Mouse (Mus musculus) embryonic facial prominence, embryonic 11.5 days (tissue): ENCODE data around the gene 1700024P04Rik. TPM values are rescaled to one million over a fixed set of nuclear protein-coding genes. Genes with fewer than 3 reads are reported as not detected.
"Not testable (repeated sequence)": the region's sequence is repeated elsewhere in the genome, so short reads cannot be mapped to it uniquely, and the experiment has no call there.

Experiments
- ATAC-seq: fragments of 200-750 bp; cut with Nextera tagmentation; replicated peaks from 2 replicates; pipeline ENCODE4 v1.8.0; 2017; ENCODE audit warnings: low read depth; ENCODE audit not compliant: insufficient number of reproducible peaks, low FRiP score, low TSS enrichment
- DNase-seq: peaks from one replicate; pipeline ENCODE4 v3.0.0-alpha.2; 2015; ENCODE audit warnings: low spot score
- H3K27ac ChIP-seq: fragments of 300-500 bp; sonication (generic); replicated peaks from 2 replicates; pipeline ENCODE4 v1.5.1; 2014; ENCODE audit warnings: mild to moderate bottlenecking, low read depth, low read length, control low read depth
- H3K27me3 ChIP-seq: fragments of 300-500 bp; sonication (generic); 2 replicates; pipeline ENCODE4 v1.6.1; 2014; ENCODE audit warnings: mild to moderate bottlenecking, low read length, moderate library complexity, mixed read lengths; ENCODE audit not compliant: control insufficient read depth, insufficient read depth
- H3K36me3 ChIP-seq: fragments of 300-500 bp; sonication (generic); replicated peaks from 2 replicates; pipeline ENCODE4 v1.6.1; 2014; ENCODE audit warnings: low read depth, mild to moderate bottlenecking, low read length, moderate library complexity, mixed read lengths; ENCODE audit not compliant: control insufficient read depth, insufficient read depth
- H3K4me1 ChIP-seq: fragments of 300-500 bp; sonication (generic); 2 replicates; pipeline ENCODE4 v1.6.1; 2014; ENCODE audit warnings: low read length, mixed read lengths; ENCODE audit not compliant: control insufficient read depth, insufficient read depth
- H3K4me2 ChIP-seq: fragments of 300-500 bp; sonication (generic); 2 replicates; pipeline ENCODE4 v1.6.1; 2014; ENCODE audit warnings: low read depth, mild to moderate bottlenecking, control low read depth, low read length, moderate library complexity
- H3K4me3 ChIP-seq: fragments of 300-500 bp; sonication (generic); 2 replicates; pipeline ENCODE4 v1.5.1; 2014; ENCODE audit warnings: low read depth, low read length, control low read depth
- H3K9ac ChIP-seq: fragments of 300-500 bp; sonication (generic); replicated peaks from 2 replicates; pipeline ENCODE4 v1.6.1; 2014; ENCODE audit warnings: mild to moderate bottlenecking, control low read depth, low read length
- H3K9me3 ChIP-seq: fragments of 300-500 bp; sonication (generic); replicated peaks from 2 replicates; pipeline ENCODE4 v1.6.1; 2016; ENCODE audit warnings: mild to moderate bottlenecking, low read length, inconsistent platforms, mixed read lengths; ENCODE audit not compliant: control insufficient read depth
- WGBS: fragments of 180-500 bp; shearing (Covaris S2); extraction: QIAGEN DNeasy Blood & Tissue Kit; methylation state at CpG from one replicate; pipeline ENCODE4 v1.1.7; 2014; 5-methylcytosine and 5-hydroxymethylcytosine counted together
- polyA plus RNA-seq: library from polyadenylated mRNA; unstranded; fragments of >200 nt; fragmentation: Nextera tagmentation; extraction: Ambion mirVana; gene quantifications from 2 replicates; pipeline ENCODE4 v1.2.1, GENCODE M21; 2014

Gene 1700024P04Rik
- polyA plus RNA-seq, 1 experiment from 2014 or later: not detected

DNA sequence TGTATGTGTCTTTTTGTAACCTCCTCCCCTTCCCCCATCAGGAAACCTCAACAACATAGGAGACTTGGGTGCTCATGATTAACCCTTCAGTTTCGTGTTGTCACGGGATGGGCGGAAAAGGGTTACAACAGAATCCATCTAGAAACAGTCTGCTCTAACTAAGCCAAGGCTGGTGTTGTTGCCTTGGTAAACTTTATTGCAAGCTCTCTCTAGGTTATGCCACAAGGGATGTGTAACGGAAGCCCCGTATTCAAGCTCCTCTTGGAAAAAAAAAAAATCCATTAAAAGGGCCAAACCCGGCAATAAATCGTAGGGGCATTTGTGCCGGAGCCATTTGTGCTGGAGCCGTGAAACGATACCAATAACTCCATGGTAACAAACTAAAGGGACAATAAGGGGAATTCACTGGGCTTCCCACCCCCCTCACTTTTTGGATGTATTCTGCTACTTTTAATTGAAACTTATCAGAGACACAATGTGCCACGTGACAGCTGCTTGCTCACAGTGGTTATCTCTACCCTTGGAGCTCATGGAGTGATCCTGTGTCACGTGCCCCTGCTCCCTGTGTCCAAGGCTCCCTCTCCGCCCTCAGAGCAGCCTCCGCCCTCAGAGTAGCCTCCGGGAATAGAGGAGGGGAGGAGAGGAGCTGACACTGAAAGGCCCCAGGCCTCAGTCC lies 34.3 kb upstream of the 1700024P04Rik start:
- Histone ChIP-seq H3K4me3 (no peak overlapping the region), H3K27ac (no peak overlapping the region), H3K9ac (no peak overlapping the region), H3K36me3 (no peaks in the 10 kb centered on the region), H3K4me1 (no peaks in the 10 kb centered on the region), H3K27me3 (no peaks in the 10 kb centered on the region), H3K4me2 (no peak overlapping the region), H3K9me3 (no peaks in the 10 kb centered on the region)
- DNase-seq (no peak), ATAC-seq (no peak)
- 78% methylated on average over 15 of the region's 15 CpGs for WGBS

DNA sequence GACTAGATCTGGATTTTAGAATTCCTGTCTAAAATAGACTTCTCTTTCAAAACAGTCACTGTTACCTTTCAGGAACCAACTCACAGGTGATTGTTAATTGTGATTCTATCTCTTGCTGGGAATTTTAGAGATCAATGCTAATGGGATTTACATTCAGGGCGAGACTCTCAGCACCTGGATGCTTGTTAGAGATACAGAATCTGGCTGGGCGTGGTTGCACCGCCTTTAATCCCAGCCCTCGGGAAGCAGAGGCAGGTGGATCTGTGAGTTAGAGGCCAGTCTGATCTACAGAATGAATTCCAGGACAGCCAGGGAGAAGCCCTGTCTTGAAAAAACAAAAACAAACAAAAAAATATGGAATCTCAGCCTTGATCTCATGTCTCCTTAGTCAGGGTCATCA lies 32.3 kb upstream of the 1700024P04Rik start:
- WGBS: 60% methylated on average over 4 of the region's 4 CpGs
- H3K9me3 ChIP-seq: no peaks in the 10 kb centered on the region
- H3K9ac ChIP-seq: no peak overlapping the region
- DNase-seq: no peak
- H3K4me2 ChIP-seq: no peak overlapping the region
- ATAC-seq: no peak
- no peak overlapping the region for H3K27ac ChIP-seq
- no peaks in the 10 kb centered on the region for H3K27me3 ChIP-seq
- no peaks in the 10 kb centered on the region for H3K36me3 ChIP-seq
- H3K4me3 ChIP-seq: no peak overlapping the region
- H3K4me1 ChIP-seq: no peaks in the 10 kb centered on the region

DNA sequence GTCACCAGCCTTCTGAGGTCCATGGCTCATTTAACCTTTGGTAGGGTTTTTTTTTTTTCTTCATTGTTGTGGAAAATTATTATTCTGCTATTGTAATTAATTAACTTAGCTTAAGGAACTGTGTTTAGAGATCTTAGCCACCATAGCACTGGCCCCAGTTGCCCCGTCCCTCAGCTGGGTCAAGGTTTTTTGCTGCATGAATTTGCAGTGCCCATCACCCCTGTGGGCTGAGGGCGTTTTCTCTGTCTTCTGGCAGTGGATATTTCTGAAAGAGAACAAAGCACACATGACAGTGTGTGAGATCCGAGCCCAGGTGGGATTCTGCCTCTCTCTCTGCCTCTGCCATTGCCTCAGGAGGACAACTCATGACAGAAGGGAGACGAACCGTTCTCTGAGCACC lies 28.5 kb upstream of the 1700024P04Rik start:
- H3K36me3 ChIP-seq: no peaks in the 10 kb centered on the region
- H3K4me1 ChIP-seq: no peaks in the 10 kb centered on the region
- WGBS: 92% methylated on average over 5 of the region's 5 CpGs
- H3K9me3 ChIP-seq: no peaks in the 10 kb centered on the region
- no peak overlapping the region for H3K27ac ChIP-seq
- no peak for DNase-seq
- H3K9ac ChIP-seq: no peak overlapping the region
- no peak for ATAC-seq
- H3K4me3 ChIP-seq: no peak overlapping the region
- H3K27me3 ChIP-seq: no peaks in the 10 kb centered on the region
- no peak overlapping the region for H3K4me2 ChIP-seq

DNA sequence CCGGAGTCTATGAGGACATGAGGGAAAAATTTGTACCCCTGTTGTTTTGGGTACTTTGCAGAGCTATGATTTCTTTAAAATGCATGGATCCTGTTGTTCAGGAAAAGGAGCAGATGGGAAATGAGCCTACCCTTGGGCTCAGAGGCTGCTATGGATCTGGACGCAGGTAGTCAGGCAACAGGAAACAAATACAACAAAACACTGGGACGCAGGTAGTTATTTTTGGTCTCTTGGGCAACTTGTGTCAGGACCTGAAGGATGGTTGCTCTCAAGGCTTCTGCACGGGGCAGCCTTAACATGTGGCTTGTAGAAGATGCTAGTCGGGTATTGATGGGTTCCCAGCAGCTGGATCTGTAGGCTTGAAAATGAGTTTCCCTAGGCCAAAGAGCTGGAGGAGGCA lies 23.6 kb upstream of the 1700024P04Rik start:
- ATAC-seq: no peak
- no peak overlapping the region for H3K9ac ChIP-seq
- no peaks in the 10 kb centered on the region for H3K4me1 ChIP-seq
- H3K4me2 ChIP-seq: no peak overlapping the region
- no peak overlapping the region for H3K27ac ChIP-seq
- H3K27me3 ChIP-seq: no peaks in the 10 kb centered on the region
- H3K36me3 ChIP-seq: no peaks in the 10 kb centered on the region
- DNase-seq: no peak
- 82% methylated on average over 5 of the region's 5 CpGs for WGBS
- no peaks in the 10 kb centered on the region; the same call in 1 of the 2 replicates for H3K9me3 ChIP-seq
- no peak overlapping the region for H3K4me3 ChIP-seq

DNA sequence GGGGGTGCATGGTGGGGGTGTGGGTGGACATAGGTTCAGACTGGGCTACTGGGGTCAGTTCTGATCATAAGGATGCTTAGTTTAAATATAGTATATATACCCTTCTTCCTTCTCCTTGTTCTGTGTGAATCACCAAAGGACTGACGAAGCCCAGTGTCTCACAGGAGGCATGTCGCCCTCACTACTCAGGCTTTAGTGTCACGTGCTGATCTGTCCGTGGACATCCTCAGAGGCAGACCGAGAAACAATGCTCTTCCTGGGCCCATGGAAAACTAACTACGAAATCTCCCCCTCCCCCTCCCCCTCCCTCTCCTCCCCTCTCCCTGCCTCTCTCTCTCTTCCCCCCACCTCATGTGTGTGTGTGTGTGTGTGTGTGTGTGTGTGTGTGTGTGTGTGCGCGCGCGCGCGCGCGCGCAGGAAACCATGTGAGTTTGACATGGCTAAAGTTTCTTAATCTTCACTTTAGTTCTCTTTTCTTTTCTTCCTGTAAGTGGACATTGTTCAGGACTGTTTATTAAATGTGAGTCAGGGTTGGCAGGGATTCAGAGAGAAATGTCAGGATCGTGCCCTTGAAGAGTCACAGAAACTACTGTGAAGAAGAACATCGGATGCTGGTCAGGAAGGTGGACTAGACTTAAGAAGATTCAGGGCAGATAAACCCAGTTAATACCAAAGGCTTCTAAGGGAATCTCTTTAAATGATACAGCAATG lies 22.2 kb upstream of the 1700024P04Rik start:
- H3K4me3 ChIP-seq: no peak overlapping the region
- DNase-seq (no peak), ATAC-seq (no peak)
- no peaks in the 10 kb centered on the region; the same call in 1 of the 2 replicates for H3K9me3 ChIP-seq
- no peak overlapping the region for H3K27ac ChIP-seq
- H3K27me3 ChIP-seq: no peaks in the 10 kb centered on the region
- no peak overlapping the region for H3K9ac ChIP-seq
- no peak overlapping the region for H3K4me2 ChIP-seq
- H3K4me1 ChIP-seq: no peaks in the 10 kb centered on the region
- 93% methylated on average over 17 of the region's 17 CpGs for WGBS
- no peaks in the 10 kb centered on the region for H3K36me3 ChIP-seq

DNA sequence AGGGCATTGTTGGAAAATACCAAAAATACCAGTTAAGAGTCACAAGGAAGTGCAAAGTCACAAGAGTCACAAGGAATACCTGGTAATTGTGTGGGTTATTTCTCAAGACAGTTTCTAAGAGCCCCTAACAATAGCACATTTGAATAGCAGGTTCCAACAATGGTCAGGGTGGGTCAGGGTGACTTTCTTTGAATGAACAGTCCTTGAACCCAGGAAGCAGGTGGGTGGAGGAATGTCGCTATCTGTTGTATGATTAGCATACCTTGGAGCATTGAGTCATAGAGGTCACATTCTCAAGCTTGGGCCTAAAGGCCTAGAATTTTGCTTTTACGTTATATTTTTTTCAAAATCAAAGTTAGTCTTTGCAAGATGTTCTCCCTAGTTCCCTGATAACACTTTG lies 17.3 kb upstream of the 1700024P04Rik start:
- not testable (repeated sequence) for H3K4me1 ChIP-seq, ATAC-seq, H3K4me2 ChIP-seq, DNase-seq, H3K9me3 ChIP-seq, H3K36me3 ChIP-seq, H3K4me3 ChIP-seq, H3K27ac ChIP-seq, H3K27me3 ChIP-seq, H3K9ac ChIP-seq
- WGBS: 89% methylated on average over 2 of the region's 2 CpGs

DNA sequence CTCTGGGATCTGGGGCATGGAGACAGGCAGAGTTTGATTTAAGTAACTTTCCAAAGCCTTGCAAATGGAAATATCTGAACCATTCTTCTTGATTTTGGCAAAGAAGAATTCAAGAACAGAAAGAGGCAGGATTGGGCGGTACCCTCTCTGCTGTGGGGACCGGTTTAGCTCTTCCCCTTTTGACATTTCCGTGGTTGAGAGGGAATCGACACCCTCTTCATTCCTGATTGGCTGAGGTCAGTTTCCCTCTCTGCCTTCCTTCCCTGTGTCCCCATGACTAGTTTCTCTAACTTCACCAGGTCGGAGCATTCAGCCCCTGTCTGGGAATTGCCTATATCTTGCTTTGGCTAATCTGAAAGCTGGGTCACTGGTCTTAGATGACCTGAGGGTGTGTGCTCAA lies 12.7 kb upstream of the 1700024P04Rik start:
- Histone ChIP-seq H3K9ac (no peak overlapping the region), H3K4me3 (no peak overlapping the region), H3K4me2 (no peak overlapping the region), H3K27me3 (no peaks in the 10 kb centered on the region), H3K9me3 (no peaks in the 10 kb centered on the region), H3K27ac (no peak overlapping the region), H3K4me1 (no peaks in the 10 kb centered on the region), H3K36me3 (no peaks in the 10 kb centered on the region)
- WGBS: 58% methylated on average over 5 of the region's 5 CpGs
- no peak for DNase-seq
- no peak for ATAC-seq

DNA sequence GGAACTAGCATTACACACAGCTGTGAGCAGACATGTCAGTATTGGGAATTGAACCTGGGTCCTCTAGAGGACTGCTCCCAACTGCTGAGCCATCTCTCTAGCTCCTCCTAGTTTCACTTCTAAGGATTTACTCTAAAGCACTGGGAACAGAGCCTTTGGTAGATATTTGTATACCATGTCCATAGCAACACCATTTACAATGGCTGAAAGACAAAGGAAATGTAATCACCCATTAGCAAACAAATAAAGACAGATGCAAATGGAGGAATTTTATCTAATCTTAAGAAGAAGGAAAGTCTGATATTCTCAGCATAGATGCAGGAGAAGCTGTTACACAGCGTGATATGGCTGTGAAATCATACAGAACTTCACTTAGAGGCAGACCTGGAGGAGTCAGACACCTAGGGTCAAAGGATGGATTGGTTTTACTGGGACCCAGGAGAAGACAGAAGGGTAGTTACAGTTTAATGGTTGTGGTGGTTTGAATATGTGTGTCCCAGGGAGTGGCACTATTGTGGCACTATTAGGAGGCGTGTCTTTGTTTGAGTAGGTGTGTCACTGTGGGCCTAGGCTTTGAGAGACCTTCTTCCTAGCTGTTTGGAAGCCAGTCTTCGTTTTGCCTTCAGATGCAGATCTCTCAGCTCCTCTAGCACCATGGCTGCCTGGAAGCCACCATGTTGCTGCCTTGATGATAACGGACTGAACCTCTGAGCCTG lies 7.1 kb downstream of the 1700024P04Rik start:
- Histone ChIP-seq H3K27me3 (no peaks in the 10 kb centered on the region), H3K9ac (no peak overlapping the region), H3K36me3 (no peaks in the 10 kb centered on the region), H3K4me3 (no peak overlapping the region), H3K27ac (no peak overlapping the region), H3K9me3 (no peaks in the 10 kb centered on the region), H3K4me1 (no peaks in the 10 kb centered on the region), H3K4me2 (no peak overlapping the region)
- ATAC-seq: no peak
- DNase-seq: no peak
- WGBS: 83% methylated on average over 4 of the region's 4 CpGs
